Mouse (Mus musculus) lung, adult 2 months (tissue): ENCODE results near the gene Plekhg3. TPM values are rescaled to one million over a fixed set of nuclear protein-coding genes. Genes with fewer than 3 reads are reported as not detected.

Experiments
- DNase-seq: peaks from one replicate; pipeline ENCODE4 v3.0.0; 2022
- H3K4me1 ChIP-seq: fragments of 200-500 bp; 2 replicates; pipeline ENCODE4 v1.6.1; 2011; ENCODE audit warnings: low read length; ENCODE audit not compliant: control insufficient read depth, insufficient read depth
- H3K4me3 ChIP-seq: fragments of 200-500 bp; replicated peaks from 2 replicates; pipeline ENCODE3; 2011; ENCODE audit warnings: low read depth, mild to moderate bottlenecking, control low read depth, low read length; ENCODE audit errors: extremely low read depth
- CTCF ChIP-seq: fragments of 200-500 bp; IDR thresholded peaks from 2 replicates; pipeline ENCODE4 v1.5.1; 2011; ENCODE audit warnings: mild to moderate bottlenecking, low read length, control low read depth; ENCODE audit not compliant: insufficient read depth
- POLR2A ChIP-seq: fragments of 200-500 bp; IDR thresholded peaks from 2 replicates; pipeline ENCODE4 v1.6.1; 2011; ENCODE audit warnings: low read depth, mild to moderate bottlenecking, control low read depth, low read length, borderline replicate concordance; ENCODE audit errors: extremely low read depth
- WGBS: fragments of 180-500 bp; shearing (Covaris S2); methylation state at CpG from one replicate; pipeline ENCODE4 v1.1.7; 2018; 5-methylcytosine and 5-hydroxymethylcytosine counted together
- polyA plus RNA-seq: library from polyadenylated mRNA; depleted of rRNA; stranded (reverse); fragments of >200 nt; gene quantifications from 2 replicates; pipeline ENCODE4 v1.2.3, GENCODE M21; 2012

The Plekhg3 gene
- polyA plus RNA-seq, 1 experiment, result 20.4 TPM

DNA sequence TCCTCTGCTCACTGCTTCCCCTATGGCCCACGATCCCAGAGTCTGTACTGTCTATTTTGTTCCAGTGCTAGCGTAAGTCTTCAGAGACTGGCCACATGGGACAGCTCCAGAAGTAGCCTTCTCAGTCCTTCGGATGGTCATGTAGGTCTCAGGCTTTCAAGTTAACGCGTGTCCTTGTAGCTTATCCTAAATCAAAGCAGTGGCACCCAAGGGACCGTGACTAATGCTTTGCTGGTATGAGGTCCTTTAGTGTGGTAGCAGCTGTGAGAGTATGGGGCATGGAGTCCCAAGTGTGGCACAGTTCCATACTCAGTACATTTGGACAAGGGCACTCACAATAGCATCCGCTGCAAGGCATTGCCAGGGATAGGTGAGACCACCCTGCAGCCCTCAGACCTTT, 25.5 kb downstream of the Plekhg3 start:
- Histone ChIP-seq H3K4me3 (no peak overlapping the region), H3K4me1 (peaks cover 6% of the 10 kb centered on the region)
- TF ChIP-seq CTCF (no peak), POLR2A (no peak)
- WGBS, result 86% methylated on average over 7 of the region's 7 CpGs
- no peak for DNase-seq

DNA sequence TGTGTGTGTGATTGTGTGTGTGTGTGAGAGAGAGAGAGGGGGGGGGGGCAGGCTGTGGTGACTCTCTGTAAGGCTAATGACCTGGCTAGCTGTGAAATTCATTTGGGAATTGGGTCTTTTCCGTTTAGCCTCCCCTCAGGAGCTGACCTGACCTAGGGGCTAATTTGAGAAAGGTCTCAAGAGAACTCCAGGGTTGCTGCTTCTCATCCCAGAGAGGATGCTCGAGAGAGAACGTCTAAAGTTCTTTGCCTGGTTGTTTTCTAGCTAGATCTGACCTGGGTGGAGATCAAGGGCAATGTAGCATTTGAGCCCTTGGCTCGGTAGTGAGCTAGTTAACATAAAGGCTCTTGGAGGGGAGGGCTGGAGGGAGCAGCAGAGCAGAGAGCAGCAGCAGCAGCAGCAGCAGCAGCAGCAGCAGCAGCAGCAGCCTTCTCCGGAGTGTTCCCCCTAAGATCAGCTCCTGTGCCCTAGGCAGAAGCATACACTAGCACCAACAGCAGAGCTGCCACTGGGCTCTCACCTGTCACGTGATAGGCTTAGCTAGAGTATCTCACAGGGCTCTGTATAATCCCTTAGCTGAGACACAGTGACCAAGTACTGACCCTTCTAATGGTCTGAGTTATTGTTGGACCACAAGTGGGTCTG, 26.2 kb downstream of the Plekhg3 start:
- Histone ChIP-seq H3K4me1 (peaks cover 6% of the 10 kb centered on the region), H3K4me3 (no peak overlapping the region)
- WGBS, result 59% methylated on average over 6 of the region's 6 CpGs
- no peak for DNase-seq
- no peak for TF ChIP-seq CTCF
- no peak for TF ChIP-seq POLR2A

DNA sequence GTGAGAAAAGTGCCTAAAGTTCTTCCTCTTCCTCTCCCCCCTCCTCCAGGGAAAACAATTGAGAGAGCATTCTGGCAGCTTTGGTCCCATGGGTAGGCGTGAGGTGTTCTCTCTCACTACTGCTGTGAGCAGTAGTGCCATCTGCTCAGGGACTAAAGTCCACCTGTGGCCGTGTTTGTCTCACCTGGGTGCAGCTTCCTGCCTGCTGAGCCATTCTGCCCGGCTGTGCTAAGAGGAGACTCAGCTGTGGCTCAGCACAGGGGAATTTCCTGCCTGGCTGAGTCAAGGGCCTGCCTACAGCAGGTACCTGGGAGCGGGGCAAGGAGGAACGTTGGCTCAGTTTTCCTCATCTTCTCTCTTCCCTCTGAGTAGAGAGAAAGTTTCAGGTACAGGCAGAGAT, 27.5 kb downstream of the Plekhg3 start:
- no peak for DNase-seq
- TF ChIP-seq POLR2A (no peak), CTCF (no peak)
- H3K4me3 ChIP-seq, result no peak overlapping the region
- 54% methylated on average over 5 of the region's 5 CpGs for WGBS
- peaks cover 6% of the 10 kb centered on the region for H3K4me1 ChIP-seq

DNA sequence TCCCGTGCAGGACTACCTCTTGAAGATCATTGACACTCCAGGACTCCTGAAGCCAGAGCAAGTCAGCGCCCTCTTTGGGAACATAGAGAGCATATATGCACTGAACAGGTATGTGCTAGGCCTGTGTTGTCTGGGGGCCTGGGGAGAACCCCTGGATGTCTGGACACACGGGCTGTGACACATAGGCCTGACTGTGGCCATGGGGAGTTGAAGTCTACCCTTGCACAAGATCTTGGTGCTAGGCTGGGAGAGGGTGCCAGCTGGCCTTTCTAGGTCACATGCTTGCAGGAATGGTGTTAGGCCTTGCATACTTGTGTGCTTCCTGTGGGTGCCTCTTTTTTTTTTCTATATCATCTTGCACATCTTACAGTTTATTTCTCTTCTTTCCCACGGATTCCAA, 31.5 kb downstream of the Plekhg3 start:
- 81% methylated on average over 4 of the region's 4 CpGs for whole genome bisulfite sequencing
- Histone ChIP-seq H3K4me3 (no peak overlapping the region), H3K4me1 (no peaks in the 10 kb centered on the region)
- TF ChIP-seq CTCF (no peak), POLR2A (no peak)
- no peak for DNase-seq

DNA sequence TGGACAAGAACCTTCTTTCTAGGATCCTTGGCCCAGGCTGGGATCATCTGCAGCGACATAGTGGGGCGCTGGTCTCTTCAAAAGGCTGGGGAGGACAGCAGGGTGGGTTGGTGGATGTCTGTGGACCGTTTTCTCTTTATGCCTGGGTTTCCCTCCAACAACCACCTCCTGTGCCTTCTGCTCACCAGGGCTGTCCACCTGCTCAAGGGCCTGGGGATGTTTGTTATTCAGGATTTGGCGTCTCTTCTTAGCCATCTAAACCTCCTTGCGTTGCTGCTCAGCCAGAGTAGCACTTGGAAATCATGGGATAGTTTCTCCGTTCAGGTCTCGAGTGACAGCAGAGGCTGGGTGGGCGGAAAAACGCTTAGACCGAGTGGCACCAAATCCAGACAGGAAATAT, 35.6 kb downstream of the Plekhg3 start:
- no peaks in the 10 kb centered on the region for H3K4me1 ChIP-seq
- WGBS, result 80% methylated on average over 10 of the region's 10 CpGs
- TF ChIP-seq POLR2A (no peak), CTCF (no peak)

DNA sequence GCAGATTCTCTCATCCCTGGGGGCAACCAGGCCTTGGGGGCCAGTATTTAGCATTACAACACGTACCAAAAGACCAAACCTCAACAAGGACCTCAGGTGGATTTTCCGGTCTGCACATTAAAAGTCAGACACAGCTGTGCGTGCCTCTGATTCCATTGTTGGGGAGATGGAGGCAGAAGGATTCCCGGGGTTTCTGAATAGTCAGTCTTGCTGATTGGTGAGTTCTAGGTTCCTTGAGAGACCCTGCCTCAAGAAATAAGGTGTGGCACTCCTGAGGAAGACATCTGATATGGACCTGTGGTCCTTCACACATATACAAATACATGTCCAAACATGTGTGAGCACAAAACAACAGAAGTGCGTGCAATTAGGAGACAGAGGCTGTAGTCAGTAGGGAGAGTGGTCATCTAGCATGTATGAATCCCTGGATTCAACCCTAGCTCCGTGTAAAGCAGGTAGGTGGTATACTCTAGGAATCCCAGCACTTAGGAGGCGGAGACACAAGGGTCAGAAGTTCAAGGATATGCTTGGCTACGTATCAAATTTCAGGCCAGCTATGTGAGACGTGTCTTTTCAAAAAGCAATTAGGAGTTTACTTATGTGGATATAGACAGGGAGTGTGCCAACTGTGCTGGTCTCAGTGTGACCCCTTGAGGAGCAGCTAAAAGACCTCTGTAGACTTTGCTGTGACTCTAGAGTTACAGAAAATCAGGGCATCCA, 39.7 kb downstream of the Plekhg3 start:
- no peak overlapping the region for H3K4me3 ChIP-seq
- H3K4me1 ChIP-seq, result no peaks in the 10 kb centered on the region
- TF ChIP-seq POLR2A (no peak), CTCF (no peak)
- WGBS, result 74% methylated on average over 9 of the region's 9 CpGs
- DNase-seq, result no peak

More for the DNA sequence above, 35.6 kb downstream of the Plekhg3 start:
- no peak overlapping the region for H3K4me3 ChIP-seq
- DNase-seq, result no peak

DNA sequence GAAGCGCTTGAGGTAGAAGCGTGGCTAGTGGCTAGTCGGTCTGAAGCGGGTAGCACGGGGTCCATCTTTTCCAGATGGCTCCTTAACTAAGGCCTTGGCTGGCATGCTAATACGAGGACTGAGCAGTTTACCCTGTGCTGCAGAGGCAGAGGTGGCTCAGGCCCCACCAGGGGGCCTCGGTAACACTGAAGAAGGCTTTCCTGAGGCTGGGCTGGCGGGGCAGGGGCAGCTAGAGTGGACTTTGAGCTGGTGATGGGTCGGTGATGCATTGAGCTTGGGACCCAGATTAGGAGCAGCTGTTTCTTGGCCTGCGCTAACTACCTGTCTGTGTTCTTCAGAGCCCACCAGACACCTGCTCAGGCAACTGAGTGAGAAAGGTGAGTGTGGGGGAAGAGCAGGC, 40.6 kb downstream of the Plekhg3 start:
- TF ChIP-seq POLR2A (no peak), CTCF (no peak)
- Histone ChIP-seq H3K4me3 (no peak overlapping the region), H3K4me1 (no peaks in the 10 kb centered on the region)
- WGBS, result 89% methylated on average over 10 of the region's 10 CpGs
- DNase-seq, result no peak

DNA sequence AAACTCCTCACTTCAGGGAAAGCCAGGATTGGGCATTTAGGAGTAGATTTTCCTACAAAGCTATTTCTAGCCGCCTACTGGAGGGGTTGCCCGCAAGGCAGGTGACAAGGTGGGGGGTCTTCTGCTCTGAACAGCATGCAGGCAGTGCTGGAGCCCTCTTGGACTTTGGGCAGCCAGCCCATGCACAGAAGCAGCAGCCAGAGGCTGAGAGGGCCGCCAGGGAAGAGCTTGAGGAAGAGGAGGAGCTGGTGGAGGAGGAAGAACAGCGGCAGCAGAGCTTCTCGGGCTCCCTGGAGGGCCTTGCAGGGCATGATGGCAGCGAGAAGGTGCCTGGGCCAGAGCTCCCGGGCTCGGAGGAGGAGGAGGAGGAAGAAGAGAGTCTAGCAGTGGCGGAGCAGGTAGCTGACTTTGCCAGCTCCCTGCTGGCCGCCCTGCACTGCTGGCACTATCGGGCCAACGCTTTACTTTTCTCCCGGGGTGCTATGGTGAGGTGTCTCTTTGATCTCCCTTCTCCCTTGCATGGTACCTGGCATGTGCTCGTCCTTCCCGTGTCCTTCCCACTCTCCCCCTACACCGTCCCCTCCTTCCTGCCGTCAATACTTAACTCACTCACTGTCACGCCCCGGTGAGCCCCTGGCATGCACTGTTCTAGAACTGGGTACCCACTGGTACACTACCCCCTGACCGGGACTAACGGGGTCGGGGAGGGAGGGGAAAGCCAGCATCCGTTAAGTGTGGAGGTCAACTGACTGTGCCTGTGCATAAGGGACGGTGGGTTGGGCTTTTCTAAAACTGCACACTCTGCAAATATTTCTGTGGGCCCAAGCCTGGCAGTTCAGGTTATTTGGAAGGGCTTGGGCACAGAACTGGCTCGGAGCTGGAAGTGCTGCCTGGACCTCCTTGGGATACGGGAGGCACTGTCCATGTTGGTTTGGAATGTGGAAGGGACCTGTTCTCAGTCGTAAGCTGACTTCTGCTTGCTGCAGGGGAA, 41.9 kb downstream of the Plekhg3 start:
- DNase-seq, result no peak
- H3K4me1 ChIP-seq, result no peaks in the 10 kb centered on the region
- H3K4me3 ChIP-seq, result no peak overlapping the region
- TF ChIP-seq POLR2A (no peak), CTCF (no peak)
- WGBS, result 79% methylated on average over 27 of the region's 27 CpGs

DNA sequence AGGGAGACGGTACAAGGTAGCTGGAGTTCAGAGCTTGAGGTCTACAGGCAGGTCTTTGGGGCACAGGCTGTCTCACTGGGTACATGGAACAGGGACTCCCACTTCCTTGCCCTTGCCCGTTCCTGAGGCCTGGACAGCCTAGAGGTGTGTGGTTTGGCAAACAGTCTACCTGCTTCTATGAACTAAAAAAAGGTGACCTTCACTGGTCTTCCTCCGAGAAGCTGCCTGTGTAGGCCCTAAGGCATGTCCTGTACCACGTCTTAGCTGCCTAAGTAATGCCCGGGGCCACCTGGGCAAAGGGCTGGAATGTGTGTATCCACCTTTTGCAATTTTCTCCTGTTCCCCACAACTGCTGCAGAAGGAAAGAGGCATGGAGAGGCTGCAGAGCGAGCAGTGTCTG, 42.7 kb downstream of the Plekhg3 start:
- 93% methylated on average over 6 of the region's 6 CpGs for WGBS
- no peak overlapping the region for H3K4me3 ChIP-seq
- TF ChIP-seq CTCF (no peak), POLR2A (no peak)

DNA sequence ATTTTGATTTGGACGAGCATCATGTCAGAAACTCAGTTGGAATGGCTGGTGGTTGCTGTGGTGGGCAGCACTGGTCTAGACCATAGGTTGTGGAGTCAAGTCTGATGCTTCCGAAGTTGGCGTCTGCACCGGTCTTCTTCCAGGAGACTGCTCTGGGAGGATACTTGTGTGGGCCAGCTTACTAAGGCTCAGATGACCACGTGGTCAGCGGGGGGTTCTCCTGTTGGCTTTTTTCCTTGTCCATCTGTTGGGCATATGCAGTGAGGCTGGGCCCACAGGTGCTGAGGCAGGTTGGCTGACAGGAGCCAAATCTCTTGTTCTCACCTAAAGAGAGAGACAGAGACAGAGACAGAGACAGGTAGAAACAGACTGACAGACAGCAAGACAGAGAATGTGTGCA, 44.1 kb downstream of the Plekhg3 start:
- no peak for DNase-seq
- Histone ChIP-seq H3K4me1 (no peaks in the 10 kb centered on the region), H3K4me3 (no peak overlapping the region)
- TF ChIP-seq CTCF, result no peak
- no peak for TF ChIP-seq POLR2A
- WGBS, result 96% methylated on average over 6 of the region's 6 CpGs

More for the DNA sequence above, 42.7 kb downstream of the Plekhg3 start:
- DNase-seq, result no peak
- no peaks in the 10 kb centered on the region for H3K4me1 ChIP-seq

DNA sequence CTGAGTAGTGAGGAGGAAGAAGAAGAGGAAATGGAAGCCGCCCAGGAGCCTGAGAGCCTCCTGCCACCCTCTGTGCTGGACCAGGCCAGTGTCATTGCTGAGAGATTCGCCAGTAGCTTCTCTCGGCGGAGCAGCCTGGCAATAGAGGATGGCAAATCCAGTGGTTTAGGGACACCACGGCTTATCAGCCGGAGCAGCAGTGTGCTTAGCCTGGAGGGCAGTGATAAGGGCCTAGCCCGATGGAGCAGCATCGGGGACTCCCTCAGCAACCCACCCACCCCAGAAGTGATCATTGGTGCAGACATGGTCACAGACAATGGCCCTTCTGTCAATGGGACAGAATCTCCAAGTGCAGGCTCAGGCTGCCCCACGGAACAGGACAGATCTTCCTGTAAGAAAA, 45.4 kb downstream of the Plekhg3 start:
- WGBS, result 90% methylated on average over 9 of the region's 9 CpGs
- no peak for TF ChIP-seq CTCF
- no peak for TF ChIP-seq POLR2A
- DNase-seq, result no peak

More for the DNA sequence above, 45.4 kb downstream of the Plekhg3 start:
- Histone ChIP-seq H3K4me3 (no peak overlapping the region), H3K4me1 (no peaks in the 10 kb centered on the region)
